Mouse (Mus musculus) MEL (cell line): ENCODE measurements at regions not wholly inside any gene's neighbourhood (a gene's known extent, or its start where the extent isn't known, plus 50 kb on each side); places are given as distances from the start of the nearest gene placed in this dataset.

Source experiments
- DNase-seq: peaks from one replicate; pipeline ENCODE4 v3.0.0; 2011; ENCODE audit warnings: low read depth, low spot score
- H3K27ac ChIP-seq: 2 replicates; pipeline ENCODE4 v1.5.1; 2012; ENCODE audit warnings: low read depth, mild to moderate bottlenecking, control low read depth, low read length, moderate library complexity; ENCODE audit not compliant: control insufficient read depth
- H3K27me3 ChIP-seq, 2 experiments: fragments of 150-350 bp in 1 of 2; sonication (generic) in 1 of 2; 2 replicates each; pipeline ENCODE4 v1.6.1; 2012; ENCODE audit warnings: low read length in 2 of 2, mild to moderate bottlenecking in 2 of 2, improper control_type of control experiment in 1 of 2, moderate library complexity in 1 of 2; ENCODE audit not compliant: insufficient read depth in 2 of 2, control insufficient read depth in 1 of 2
- H3K36me3 ChIP-seq, 2 experiments: 2 replicates each; pipeline ENCODE4 v1.6.1; 2012 to 2014; ENCODE audit warnings: low read length in 2 of 2, improper control_type of control experiment in 1 of 2, inconsistent platforms in 1 of 2, mild to moderate bottlenecking in 1 of 2; ENCODE audit not compliant: insufficient read depth in 2 of 2, control insufficient read depth in 1 of 2
- H3K4me1 ChIP-seq, 2 experiments: fragments of 150-350 bp in 1 of 2; sonication (generic) in 1 of 2; 2 replicates each; pipeline ENCODE4 v1.6.1; 2012; ENCODE audit warnings: low read length in 2 of 2, improper control_type of control experiment in 1 of 2, mild to moderate bottlenecking in 1 of 2; ENCODE audit not compliant: insufficient read depth in 2 of 2, control insufficient read depth in 1 of 2
- H3K4me3 ChIP-seq, 2 experiments: fragments of 150-350 bp in 1 of 2; sonication (generic) in 1 of 2; 2 replicates each; pipeline ENCODE4 v1.5.1; 2012; ENCODE audit warnings: low read depth in 2 of 2, low read length in 2 of 2, mild to moderate bottlenecking in 2 of 2, moderate library complexity in 2 of 2, control low read depth in 1 of 2, improper control_type of control experiment in 1 of 2; ENCODE audit not compliant: control insufficient read depth in 1 of 2, insufficient read depth in 1 of 2
- H3K79me2 ChIP-seq: 2 replicates; pipeline ENCODE4 v1.6.1; 2012; ENCODE audit warnings: mild to moderate bottlenecking, low read length, moderate library complexity; ENCODE audit not compliant: control insufficient read depth, poor library complexity, insufficient read depth
- H3K9ac ChIP-seq: 2 replicates; pipeline ENCODE4 v1.6.1; 2012; ENCODE audit warnings: low read depth, mild to moderate bottlenecking, control low read depth, low read length, moderate library complexity; ENCODE audit not compliant: control insufficient read depth, poor library complexity, severe bottlenecking
- H3K9me3 ChIP-seq: fragments of 150-350 bp; sonication (generic); replicated peaks from 2 replicates; pipeline ENCODE4 v1.6.1; 2012; ENCODE audit warnings: mild to moderate bottlenecking, low read length, improper control_type of control experiment, moderate library complexity; ENCODE audit not compliant: insufficient read depth
- BHLHE40 ChIP-seq: IDR thresholded peaks from 2 replicates; pipeline ENCODE4 v1.6.1; 2012; ENCODE audit warnings: low read depth, mild to moderate bottlenecking, inconsistent platforms, low read length, improper control_type of control experiment, borderline replicate concordance
- CHD1 ChIP-seq: IDR thresholded peaks from 2 replicates; pipeline ENCODE4 v1.6.1; 2012; ENCODE audit warnings: low read depth, mild to moderate bottlenecking, inconsistent platforms, low read length, improper control_type of control experiment
- CHD2 ChIP-seq: IDR thresholded peaks from 2 replicates; pipeline ENCODE4 v1.6.1; 2011; ENCODE audit warnings: low read length, improper control_type of control experiment
- CTCF ChIP-seq, 3 experiments: IDR thresholded peaks in 2 of 3; conservative IDR thresholded peaks in 1 of 3; 2 replicates each; pipeline ENCODE4 v1.5.1; 2011 to 2012; ENCODE audit warnings: low read length in 3 of 3, low read depth in 2 of 3, mild to moderate bottlenecking in 2 of 3, improper control_type of control experiment in 1 of 3, inconsistent platforms in 1 of 3, mixed read lengths in 1 of 3, moderate library complexity in 1 of 3; ENCODE audit not compliant: control insufficient read depth in 1 of 3, insufficient read depth in 1 of 3, poor library complexity in 1 of 3, severe bottlenecking in 1 of 3
- E2F4 ChIP-seq: IDR thresholded peaks from 2 replicates; pipeline ENCODE4 v1.6.1; 2011; ENCODE audit warnings: low read depth, low read length, improper control_type of control experiment, borderline replicate concordance
- GABPA ChIP-seq: IDR thresholded peaks from 2 replicates; pipeline ENCODE4 v1.6.1; 2012; ENCODE audit warnings: low read depth, mild to moderate bottlenecking, inconsistent platforms, low read length, improper control_type of control experiment, moderate library complexity
- GATA1 ChIP-seq: IDR thresholded peaks from 2 replicates; pipeline ENCODE4 v1.6.1; 2011; ENCODE audit warnings: low read depth, low read length, improper control_type of control experiment
- JUND ChIP-seq: IDR thresholded peaks from 2 replicates; pipeline ENCODE4 v1.6.1; 2011; ENCODE audit warnings: low read depth, mild to moderate bottlenecking, improper control_type of control experiment, low read length
- MAFK ChIP-seq: IDR thresholded peaks from 2 replicates; pipeline ENCODE4 v1.6.1; 2011; ENCODE audit warnings: low read depth, mild to moderate bottlenecking, low read length, improper control_type of control experiment, borderline replicate concordance
- MAZ ChIP-seq: IDR thresholded peaks from 2 replicates; pipeline ENCODE4 v1.6.1; 2012; ENCODE audit warnings: low read depth, mild to moderate bottlenecking, inconsistent platforms, low read length, improper control_type of control experiment
- MEF2A ChIP-seq: IDR thresholded peaks from 2 replicates; pipeline ENCODE4 v1.6.1; 2014; ENCODE audit warnings: low read depth, mild to moderate bottlenecking, inconsistent platforms, low read length, improper control_type of control experiment; ENCODE audit not compliant: poor library complexity, insufficient replicate concordance, severe bottlenecking; ENCODE audit errors: extremely low read depth
- MYB ChIP-seq: IDR thresholded peaks from 2 replicates; pipeline ENCODE4 v1.6.1; 2011; ENCODE audit warnings: mild to moderate bottlenecking, low read depth, low read length, improper control_type of control experiment
- MYC ChIP-seq: IDR thresholded peaks from 2 replicates; pipeline ENCODE4 v1.6.1; 2011; ENCODE audit warnings: low read depth, mild to moderate bottlenecking, low read length, improper control_type of control experiment, moderate library complexity
- NELFE ChIP-seq: IDR thresholded peaks from 2 replicates; pipeline ENCODE4 v1.6.1; 2011; ENCODE audit warnings: low read depth, low read length, improper control_type of control experiment
- POLR2A ChIP-seq, 2 experiments: IDR thresholded peaks; 2 replicates each; pipeline ENCODE4 v1.6.1; 2011 to 2012; ENCODE audit warnings: low read length in 2 of 2, mild to moderate bottlenecking in 2 of 2, control low read depth in 1 of 2, improper control_type of control experiment in 1 of 2, low read depth in 1 of 2, moderate library complexity in 1 of 2; ENCODE audit not compliant: control insufficient read depth in 1 of 2, insufficient read depth in 1 of 2, poor library complexity in 1 of 2
- POLR2AphosphoS5 ChIP-seq: IDR thresholded peaks from 2 replicates; pipeline ENCODE4 v1.6.1; 2012; ENCODE audit warnings: low read depth, borderline replicate concordance, mild to moderate bottlenecking, inconsistent platforms, low read length, moderate library complexity, mixed read lengths
- RAD21 ChIP-seq: IDR thresholded peaks from 2 replicates; pipeline ENCODE4 v1.6.1; 2011; ENCODE audit warnings: mild to moderate bottlenecking, low read depth, low read length, improper control_type of control experiment
- RCOR1 ChIP-seq: IDR thresholded peaks from 2 replicates; pipeline ENCODE4 v1.6.1; 2012; ENCODE audit warnings: low read depth, mild to moderate bottlenecking, inconsistent platforms, low read length, improper control_type of control experiment
- SIN3A ChIP-seq: IDR thresholded peaks from 2 replicates; pipeline ENCODE4 v1.6.1; 2012; ENCODE audit warnings: low read length, improper control_type of control experiment, inconsistent platforms
- SMC3 ChIP-seq: IDR thresholded peaks from 2 replicates; pipeline ENCODE4 v1.6.1; 2011; ENCODE audit warnings: low read depth, low read length, improper control_type of control experiment
- TBP ChIP-seq: IDR thresholded peaks from 2 replicates; pipeline ENCODE4 v1.8.0; 2011; ENCODE audit warnings: low read depth, low read length, improper control_type of control experiment
- TCF12 ChIP-seq: IDR thresholded peaks from 2 replicates; pipeline ENCODE4 v1.6.1; 2014; ENCODE audit warnings: low read depth, mild to moderate bottlenecking, inconsistent platforms, low read length, improper control_type of control experiment, moderate library complexity
- UBTF ChIP-seq: IDR thresholded peaks from 2 replicates; pipeline ENCODE4 v1.6.1; 2012; ENCODE audit warnings: low read depth, mild to moderate bottlenecking, inconsistent platforms, low read length, improper control_type of control experiment, moderate library complexity, borderline replicate concordance; ENCODE audit not compliant: insufficient read depth
- USF2 ChIP-seq, 2 experiments: IDR thresholded peaks; 2 replicates each; pipeline ENCODE4 v1.6.1; 2011 to 2012; ENCODE audit warnings: improper control_type of control experiment in 2 of 2, low read length in 2 of 2, borderline replicate concordance in 1 of 2, inconsistent platforms in 1 of 2, low read depth in 1 of 2, mild to moderate bottlenecking in 1 of 2; ENCODE audit not compliant: insufficient read depth in 1 of 2

DNA sequence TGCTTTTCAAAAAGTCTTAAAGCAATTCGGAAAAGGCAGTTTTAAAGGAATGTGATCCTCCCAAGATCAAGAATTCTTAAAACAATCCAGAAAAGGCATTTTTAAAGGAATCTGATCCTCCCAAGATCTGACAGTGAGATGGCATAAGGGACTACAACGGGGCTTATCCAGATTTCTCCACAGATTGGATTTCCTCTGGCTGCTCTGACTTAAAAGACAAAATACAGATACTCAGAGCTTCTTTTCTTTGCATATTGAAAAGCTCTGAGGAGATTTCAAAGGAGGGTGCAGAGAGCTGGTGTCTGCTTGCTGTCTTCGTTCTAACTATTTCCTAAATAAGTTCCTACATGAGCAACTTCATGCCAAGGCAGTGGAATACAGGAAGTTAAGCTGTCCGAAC lies 82.0 kb upstream of the Dapk1 start:
- no peaks in the 10 kb centered on the region for H3K4me1 ChIP-seq
- H3K36me3 ChIP-seq = no peaks in the 10 kb centered on the region
- no peak overlapping the region for H3K4me3 ChIP-seq
- H3K27me3 ChIP-seq = peaks cover 0 to 2% of the 10 kb centered on the region in 2 experiments; a peak in 3 of 4 replicates
- no peaks in the 10 kb centered on the region for H3K9me3 ChIP-seq
- H3K79me2 ChIP-seq = no peaks in the 10 kb centered on the region
- no peak overlapping the region for H3K27ac ChIP-seq
- H3K9ac ChIP-seq = no peak overlapping the region
- DNase-seq = no peak
- TF ChIP-seq CHD1 (no peak), CTCF (IDR thresholded peaks at IDR 0.05 in 2 of 3, conservative IDR thresholded peaks at IDR 0.05 in 1 of 3; ENCODE audit: control insufficient read depth in 1 of 3, insufficient read depth in 1 of 3, low read depth in 2 of 3, low read length in 3 of 3, poor library complexity in 1 of 3, severe bottlenecking in 1 of 3) (no peak), CHD2 (no peak), USF2 (IDR thresholded peaks at IDR 0.05; ENCODE audit: borderline replicate concordance in 1 of 2, insufficient read depth in 1 of 2, low read depth in 1 of 2, low read length in 2 of 2) (no peak), GATA1 (no peak), MYB (no peak), SIN3A (no peak), MAFK (no peak), E2F4 (no peak), UBTF (no peak), MYC (no peak), GABPA (no peak), NELFE (no peak), MAZ (no peak), POLR2A (IDR thresholded peaks at IDR 0.05; ENCODE audit: control insufficient read depth in 1 of 2, insufficient read depth in 1 of 2, low read depth in 1 of 2, low read length in 2 of 2, poor library complexity in 1 of 2) (no peak)

DNA sequence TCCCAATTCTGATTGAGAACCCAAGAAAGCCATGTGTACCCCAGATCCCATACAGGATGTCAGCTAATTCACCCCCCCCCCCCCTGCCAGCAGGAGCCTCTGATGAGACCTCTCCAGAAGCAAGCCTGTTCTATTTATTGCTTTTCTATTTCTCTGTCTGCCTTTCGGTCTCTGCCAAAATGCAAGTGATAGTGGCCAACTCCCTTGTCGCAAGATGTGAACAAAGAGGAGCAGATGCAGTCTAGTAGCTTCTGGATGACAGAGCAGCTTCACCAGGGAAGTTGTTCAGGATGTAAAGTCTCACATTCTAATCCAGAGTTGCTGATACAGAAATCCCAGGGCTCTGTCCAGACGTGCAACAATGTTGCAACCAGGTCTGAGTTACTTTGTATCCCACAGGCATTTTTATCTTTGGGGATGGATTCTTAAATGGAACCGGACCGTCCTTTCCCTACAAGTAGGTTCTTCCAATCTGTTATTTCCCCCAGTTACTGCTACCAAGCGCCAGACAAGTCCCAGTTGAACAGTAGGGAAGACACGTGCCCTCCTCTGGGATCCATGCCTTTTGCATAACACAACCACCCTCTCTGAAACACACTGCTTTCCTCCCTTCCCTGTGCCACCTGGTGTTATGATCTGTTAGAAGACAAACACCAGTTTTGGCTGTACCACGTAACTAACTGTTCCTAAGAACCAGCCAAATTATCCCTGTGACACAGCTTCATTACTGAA lies 78.9 kb upstream of the Dapk1 start:
- Histone ChIP-seq H3K79me2 (no peaks in the 10 kb centered on the region), H3K27ac (no peak overlapping the region), H3K4me1 (no peaks in the 10 kb centered on the region), H3K9me3 (no peaks in the 10 kb centered on the region), H3K4me3 (no peak overlapping the region), H3K36me3 (no peaks in the 10 kb centered on the region), H3K9ac (no peak overlapping the region), H3K27me3 (peaks cover 0 to 3% of the 10 kb centered on the region in 2 experiments)
- DNase-seq = no peak
- TF ChIP-seq RCOR1 (no peak), RAD21 (no peak), MAFK (no peak), POLR2AphosphoS5 (no peak), CHD1 (no peak), SMC3 (no peak), TBP (no peak), TCF12 (no peak), BHLHE40 (no peak), UBTF (no peak), SIN3A (no peak), MYB (no peak), JUND (no peak), MEF2A (no peak)
